Mouse (Mus musculus) embryonic facial prominence, embryonic 14.5 days (tissue): ENCODE data around the gene Wdr60. TPM values are rescaled to one million over a fixed set of nuclear protein-coding genes. Genes with fewer than 3 reads are reported as not detected.

Experiments used
- ATAC-seq: fragments of 200-750 bp; cut with Nextera tagmentation; 2 replicates; pipeline ENCODE4 v1.8.0; 2017; ENCODE audit warnings: low read depth, moderate number of reproducible peaks, moderate TSS enrichment
- DNase-seq: peaks from one replicate; pipeline ENCODE4 v3.0.0-alpha.2; 2015; ENCODE audit warnings: low spot score
- H3K27ac ChIP-seq: fragments of 300-500 bp; sonication (generic); replicated peaks from 2 replicates; pipeline ENCODE4 v1.5.1; 2014; ENCODE audit warnings: low read depth, mild to moderate bottlenecking, low read length, moderate library complexity
- H3K27me3 ChIP-seq: fragments of 300-500 bp; sonication (generic); replicated peaks from 2 replicates; pipeline ENCODE4 v1.6.1; 2014; ENCODE audit warnings: low read length; ENCODE audit not compliant: control insufficient read depth, insufficient read depth
- H3K36me3 ChIP-seq: fragments of 300-500 bp; sonication (generic); 2 replicates; pipeline ENCODE4 v1.6.1; 2014; ENCODE audit warnings: low read length, mixed read lengths; ENCODE audit not compliant: control insufficient read depth, insufficient read depth
- H3K4me1 ChIP-seq: fragments of 300-500 bp; sonication (generic); 2 replicates; pipeline ENCODE4 v1.6.1; 2014; ENCODE audit warnings: antibody characterized with exemption, low read length; ENCODE audit not compliant: control insufficient read depth, insufficient read depth
- H3K4me2 ChIP-seq: fragments of 300-500 bp; sonication (generic); 2 replicates; pipeline ENCODE4 v1.6.1; 2014; ENCODE audit warnings: low read depth, mild to moderate bottlenecking, low read length, moderate library complexity, mixed read lengths
- H3K4me3 ChIP-seq: fragments of 300-500 bp; sonication (generic); 2 replicates; pipeline ENCODE4 v1.5.1; 2014; ENCODE audit warnings: low read depth, mild to moderate bottlenecking, low read length
- H3K9ac ChIP-seq: fragments of 300-500 bp; sonication (generic); 2 replicates; pipeline ENCODE4 v1.6.1; 2014; ENCODE audit warnings: low read depth, mild to moderate bottlenecking, low read length, moderate library complexity, mixed read lengths
- H3K9me3 ChIP-seq: fragments of 300-500 bp; sonication (generic); 2 replicates; pipeline ENCODE4 v1.6.1; 2016; ENCODE audit warnings: low read length; ENCODE audit not compliant: control insufficient read depth
- WGBS: fragments of 180-500 bp; shearing (Covaris S2); extraction: QIAGEN DNeasy Blood & Tissue Kit; methylation state at CpG from one replicate; pipeline ENCODE4 v1.1.7; 2014; 5-methylcytosine and 5-hydroxymethylcytosine counted together
- polyA plus RNA-seq: library from polyadenylated mRNA; unstranded; fragments of >200 nt; fragmentation: Nextera tagmentation; extraction: Ambion mirVana; gene quantifications from 2 replicates; pipeline ENCODE4 v1.2.1, GENCODE M21; 2014

The Wdr60 gene
- polyA plus RNA-seq: 18.6 and 23.6 TPM in 2 replicates

DNA sequence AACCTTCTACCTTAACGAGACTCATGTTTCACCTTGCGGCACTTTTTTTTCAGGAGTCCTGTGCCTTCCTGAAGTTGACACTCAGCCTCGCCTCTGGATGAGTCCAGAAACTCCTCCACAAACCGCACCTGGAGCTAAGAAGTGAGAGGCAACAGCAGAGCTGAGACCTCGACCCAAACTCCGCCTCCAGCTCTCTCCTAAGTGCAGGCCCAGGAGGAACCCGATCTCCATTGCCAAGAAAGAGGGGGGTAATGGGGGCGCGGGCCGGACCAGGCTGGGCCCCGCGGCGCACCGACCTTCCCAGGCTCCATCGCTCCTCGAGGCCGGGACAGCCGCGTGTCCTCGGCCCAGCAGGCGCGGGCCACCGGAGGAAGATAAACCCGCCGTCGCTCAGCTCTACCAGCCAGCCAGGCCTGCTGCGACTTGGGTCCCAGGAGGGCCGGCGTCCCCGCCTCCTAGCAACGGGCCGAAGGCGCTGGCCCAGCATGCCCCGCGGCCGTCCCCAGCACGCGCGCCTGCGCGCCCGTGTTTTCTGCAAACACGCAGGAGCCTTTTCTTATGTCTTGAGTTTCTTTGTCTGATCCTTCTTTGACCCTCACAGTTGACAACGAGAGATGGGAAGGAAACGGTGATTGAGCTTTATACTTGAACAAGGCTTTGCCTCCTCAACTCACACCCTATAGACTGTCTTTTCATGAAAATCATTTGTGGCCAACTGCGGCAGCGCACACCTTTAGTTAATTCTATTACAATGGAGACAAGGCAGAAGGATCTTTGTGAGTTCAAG is at the start of gene Wdr60:
Wdr60 (minus strand) TSS at position 468 of the 787 bp plus-strand sequence.
- Histone ChIP-seq H3K4me3 (peak within 1 kb of the TSS; percentile 67), H3K4me2 (peak within 1 kb of the TSS; percentile 66), H3K27me3 (no peaks in the 10 kb centered on the region), H3K9ac (peak within 1 kb of the TSS; percentile 79), H3K36me3 (no peaks in the 10 kb centered on the region), H3K9me3 (no peaks in the 10 kb centered on the region), H3K27ac (peak within 1 kb of the TSS; percentile 78), H3K4me1 (peaks cover 6% of the 10 kb centered on the region; the same call in 1 of the 2 replicates)
- DNase-seq (peak; percentile 94), ATAC-seq (peak; percentile 98)
- 4% methylated on average over 41 of the region's 47 CpGs for WGBS

DNA sequence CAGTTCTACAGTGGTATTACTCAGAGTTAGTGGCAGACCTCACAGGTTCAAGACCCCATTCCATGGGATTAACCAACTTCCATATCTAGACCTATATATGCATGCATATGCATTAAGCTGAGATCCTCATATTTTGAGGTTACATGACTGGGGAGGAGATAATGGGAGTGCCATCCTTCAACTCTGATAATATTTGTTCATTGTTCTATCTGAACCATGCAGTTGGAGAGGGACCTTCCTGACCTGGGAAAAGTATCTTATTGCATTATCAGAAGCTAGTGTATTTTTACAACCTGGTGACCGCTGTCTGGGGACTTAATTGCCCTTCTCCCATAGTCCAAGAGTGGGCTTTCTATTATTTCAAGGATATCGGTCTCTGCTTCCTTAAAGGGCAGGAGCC is 45.8 kb upstream of the Wdr60 start:
- Histone ChIP-seq H3K4me3 (no peak overlapping the region), H3K27me3 (no peaks in the 10 kb centered on the region), H3K36me3 (no peaks in the 10 kb centered on the region), H3K4me1 (no peaks in the 10 kb centered on the region), H3K9me3 (no peaks in the 10 kb centered on the region), H3K9ac (no peak overlapping the region), H3K27ac (no peak overlapping the region), H3K4me2 (no peak overlapping the region)
- WGBS: 72% methylated on average over 2 of the region's 2 CpGs
- DNase-seq: no peak
- no peak for ATAC-seq

DNA sequence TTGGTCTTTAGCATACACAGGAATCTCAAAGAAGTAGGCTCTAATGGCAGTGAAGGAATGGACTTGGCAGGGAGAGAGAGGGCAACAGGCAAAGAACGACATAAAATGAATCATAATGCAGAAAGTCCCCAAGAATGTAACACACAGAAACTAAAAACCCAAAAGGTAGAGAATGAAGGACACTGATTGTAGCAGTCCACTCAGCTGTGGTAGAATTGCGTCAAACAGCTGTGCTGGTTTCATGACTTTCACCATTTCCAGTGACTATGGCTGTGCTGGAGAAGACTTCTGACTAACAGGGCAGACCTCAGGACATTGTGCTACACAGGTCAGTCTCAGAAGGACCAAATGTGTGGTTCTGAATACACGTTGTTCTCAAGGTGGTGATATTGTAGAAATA is 45.0 kb upstream of the Wdr60 start:
- no peak overlapping the region for H3K27ac ChIP-seq
- no peaks in the 10 kb centered on the region for H3K27me3 ChIP-seq
- H3K9ac ChIP-seq: no peak overlapping the region
- no peaks in the 10 kb centered on the region for H3K36me3 ChIP-seq
- ATAC-seq (no peak), DNase-seq (no peak)
- H3K9me3 ChIP-seq: no peaks in the 10 kb centered on the region
- H3K4me1 ChIP-seq: no peaks in the 10 kb centered on the region
- whole genome bisulfite sequencing: 88% methylated on average over 3 of the region's 3 CpGs
- H3K4me3 ChIP-seq: no peak overlapping the region
- H3K4me2 ChIP-seq: no peak overlapping the region

DNA sequence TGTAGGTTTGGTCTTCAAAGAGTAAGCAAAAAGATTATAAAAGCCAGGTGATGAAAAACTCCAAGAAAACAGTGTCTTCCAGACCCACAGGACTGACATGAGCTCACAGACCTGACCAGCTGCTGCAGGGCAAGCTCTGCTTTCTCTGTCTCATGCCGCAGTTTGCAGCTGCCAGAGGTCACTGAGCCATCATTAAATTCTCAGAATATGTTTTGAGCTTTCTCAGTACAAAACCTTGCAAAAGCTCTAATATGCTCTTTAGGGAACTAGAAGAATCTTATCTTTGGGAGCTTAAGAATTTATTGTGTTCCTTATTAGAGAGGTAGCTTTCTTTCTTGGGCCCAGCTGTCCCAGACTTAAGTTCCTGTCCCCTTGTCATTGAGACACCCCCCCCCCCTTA is 43.2 kb upstream of the Wdr60 start:
- H3K9ac ChIP-seq: no peak overlapping the region
- WGBS: 45% methylated on average over 1 of the region's 1 CpGs
- H3K4me1 ChIP-seq: no peaks in the 10 kb centered on the region
- H3K27ac ChIP-seq: no peak overlapping the region
- ATAC-seq: no peak
- no peak overlapping the region for H3K4me3 ChIP-seq
- H3K27me3 ChIP-seq: no peaks in the 10 kb centered on the region
- H3K4me2 ChIP-seq: no peak overlapping the region
- DNase-seq: peak; percentile 22
- H3K9me3 ChIP-seq: no peaks in the 10 kb centered on the region
- H3K36me3 ChIP-seq: no peaks in the 10 kb centered on the region

DNA sequence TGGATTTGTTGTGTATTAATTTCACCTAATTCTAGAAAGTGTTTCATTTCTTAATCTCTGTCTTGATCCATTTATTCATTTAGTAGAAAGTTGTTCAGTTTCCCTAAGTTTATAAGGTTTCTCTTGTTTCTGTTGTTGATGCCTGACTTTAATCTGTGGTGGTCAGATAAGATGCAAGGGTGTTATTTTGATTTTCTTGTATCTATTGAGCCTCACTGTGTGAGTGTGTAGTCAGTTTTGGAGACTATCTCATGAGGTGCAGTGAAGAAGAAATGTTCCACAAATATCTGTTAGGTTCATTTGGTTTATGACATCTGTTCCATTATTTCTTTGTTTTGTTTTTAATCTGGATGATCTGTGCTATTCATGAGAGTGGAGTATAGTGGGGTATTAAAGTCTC is 39.4 kb upstream of the Wdr60 start:
- no peaks in the 10 kb centered on the region for H3K36me3 ChIP-seq
- no peak overlapping the region for H3K9ac ChIP-seq
- H3K4me3 ChIP-seq: no peak overlapping the region
- no peaks in the 10 kb centered on the region for H3K9me3 ChIP-seq
- DNase-seq (no peak), ATAC-seq (no peak)
- H3K27ac ChIP-seq: no peak overlapping the region
- H3K4me1 ChIP-seq: no peaks in the 10 kb centered on the region
- no peak overlapping the region for H3K4me2 ChIP-seq
- H3K27me3 ChIP-seq: no peaks in the 10 kb centered on the region

DNA sequence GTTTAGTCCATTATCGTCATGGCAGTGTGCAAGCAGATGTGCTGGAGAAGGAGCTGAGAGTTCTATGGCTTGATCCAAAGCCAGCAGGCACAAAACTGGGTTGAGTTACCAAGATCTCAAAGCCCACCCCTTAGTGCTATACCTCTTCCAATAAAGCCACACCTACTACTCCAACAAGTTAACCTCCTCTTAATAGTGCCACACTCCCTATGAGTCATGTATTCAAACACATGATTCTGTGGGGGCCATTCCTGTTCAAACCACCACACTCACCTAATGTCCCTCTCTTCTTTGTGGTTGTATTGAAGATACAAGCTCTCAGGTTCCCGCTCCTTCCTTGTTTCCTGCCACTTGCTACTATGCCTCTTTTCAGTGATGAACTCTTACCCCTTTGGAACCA is 37.1 kb upstream of the Wdr60 start:
- ATAC-seq (no peak), DNase-seq (no peak)
- Histone ChIP-seq H3K4me1 (no peaks in the 10 kb centered on the region), H3K27ac (no peak overlapping the region), H3K4me3 (no peak overlapping the region), H3K36me3 (no peaks in the 10 kb centered on the region), H3K27me3 (no peaks in the 10 kb centered on the region), H3K9me3 (no peaks in the 10 kb centered on the region), H3K9ac (no peak overlapping the region), H3K4me2 (no peak overlapping the region)
- 88% methylated on average over 2 of the region's 2 CpGs for WGBS

DNA sequence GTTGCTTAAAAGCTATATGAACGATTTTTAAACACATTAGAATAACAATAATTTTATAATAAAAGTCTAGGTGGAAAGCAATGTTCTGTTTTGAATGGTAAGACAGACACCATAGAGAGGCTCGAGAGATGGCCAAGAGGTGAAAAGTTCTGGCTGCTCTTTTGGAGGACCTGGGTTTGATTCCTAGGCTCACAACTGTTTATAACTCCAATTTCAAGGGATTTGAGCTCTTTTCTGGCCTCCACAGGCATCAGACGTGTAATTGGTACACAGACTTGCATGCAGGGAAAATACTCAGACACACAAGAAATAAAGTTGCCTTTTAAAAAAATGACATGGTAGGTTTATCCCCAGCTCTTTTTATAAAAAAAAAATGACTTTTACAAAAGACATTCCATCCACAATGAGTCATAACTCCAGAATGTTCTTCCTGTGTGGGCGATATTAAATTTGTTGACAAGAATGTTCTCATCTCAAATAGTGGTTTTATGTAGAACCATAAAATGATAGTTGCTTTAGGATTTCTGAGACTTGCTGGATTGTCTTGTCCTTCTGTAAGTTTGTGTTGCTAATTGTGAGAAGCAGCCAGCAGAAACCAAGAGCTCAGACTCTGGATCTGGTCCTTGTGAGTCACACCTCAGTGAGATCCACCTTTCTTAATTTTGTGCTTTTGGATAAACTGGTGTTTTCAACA is 30.9 kb upstream of the Wdr60 start:
- H3K36me3 ChIP-seq: no peaks in the 10 kb centered on the region
- H3K4me3 ChIP-seq: no peak overlapping the region
- no peak for ATAC-seq
- no peak overlapping the region for H3K27ac ChIP-seq
- H3K4me2 ChIP-seq: no peak overlapping the region
- 76% methylated on average over 4 of the region's 4 CpGs for WGBS
- no peaks in the 10 kb centered on the region for H3K9me3 ChIP-seq
- no peaks in the 10 kb centered on the region for H3K4me1 ChIP-seq
- DNase-seq: no peak
- no peaks in the 10 kb centered on the region for H3K27me3 ChIP-seq
- H3K9ac ChIP-seq: no peak overlapping the region

DNA sequence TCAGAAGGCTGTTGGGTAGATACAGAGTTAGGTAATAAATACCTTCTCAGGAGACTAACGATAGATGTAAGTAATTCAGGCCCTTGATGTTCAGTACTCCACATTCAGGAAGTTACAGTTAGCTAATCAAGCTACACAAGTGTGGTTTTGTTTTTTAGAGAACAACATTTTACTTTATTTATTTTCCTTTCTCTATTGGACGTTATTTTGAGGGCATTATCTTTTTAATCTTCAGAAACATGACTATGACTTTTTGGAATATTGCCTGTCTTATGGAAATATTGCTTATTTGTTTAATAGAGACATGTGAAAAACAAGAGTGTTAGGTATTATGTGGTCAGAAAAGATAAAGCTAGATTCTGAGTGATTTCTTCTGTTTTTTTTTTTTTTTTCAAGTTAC is 30.4 kb upstream of the Wdr60 start:
- no peaks in the 10 kb centered on the region for H3K27me3 ChIP-seq
- no peak overlapping the region for H3K4me2 ChIP-seq

More for the DNA sequence above, 30.4 kb upstream of the Wdr60 start:
- Histone ChIP-seq H3K4me3 (no peak overlapping the region), H3K9ac (no peak overlapping the region), H3K4me1 (no peaks in the 10 kb centered on the region), H3K9me3 (no peaks in the 10 kb centered on the region), H3K27ac (no peak overlapping the region), H3K36me3 (no peaks in the 10 kb centered on the region)
- DNase-seq (no peak), ATAC-seq (no peak)
- WGBS: 76% methylated on average over 2 of the region's 2 CpGs
